Mouse (Mus musculus): ENCODE measurements around the gene Arsb. TPM values are rescaled to one million over a fixed set of nuclear protein-coding genes. Genes with fewer than 3 reads are reported as not detected.

The Arsb gene
- total RNA-seq (2021) = 1 to 10 TPM; 9.5 to 9.6 TPM

DNA sequence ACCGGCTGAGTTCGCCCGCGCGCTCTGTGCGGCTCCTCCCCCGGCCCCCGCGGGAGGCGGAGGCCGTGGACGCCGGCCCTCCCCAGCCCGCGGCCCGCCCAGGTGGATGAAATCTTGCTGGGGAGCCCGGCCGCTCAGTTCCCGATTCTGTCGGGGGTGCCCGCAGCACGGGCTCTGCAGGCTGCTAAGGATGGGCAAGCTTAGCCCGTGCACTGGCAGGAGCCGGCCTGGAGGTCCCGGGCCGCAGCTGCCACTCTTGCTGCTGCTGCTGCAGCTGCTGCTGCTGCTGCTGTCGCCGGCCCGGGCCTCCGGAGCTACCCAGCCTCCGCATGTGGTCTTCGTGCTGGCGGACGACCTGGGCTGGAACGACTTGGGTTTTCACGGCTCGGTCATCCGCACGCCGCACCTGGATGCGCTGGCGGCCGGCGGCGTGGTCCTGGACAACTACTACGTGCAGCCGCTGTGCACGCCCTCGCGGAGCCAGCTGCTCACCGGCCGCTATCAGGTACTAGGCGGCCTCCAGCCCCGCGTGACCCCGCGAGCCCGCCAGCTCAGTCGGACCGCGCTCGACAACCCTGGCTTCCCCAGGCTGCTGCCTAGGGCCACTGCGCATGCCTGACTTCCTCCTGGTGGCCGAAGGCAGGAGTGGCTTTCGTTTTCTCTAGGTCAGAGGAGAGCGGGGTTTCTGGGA, at the start of gene Arsb:
Arsb (plus strand) TSS at position 43 of the 691 bp plus-strand sequence.
- peak; percentile 92 to 93 for DNase-seq
- intact Hi-C loops (cut with DNase I) = no loop called here

DNA sequence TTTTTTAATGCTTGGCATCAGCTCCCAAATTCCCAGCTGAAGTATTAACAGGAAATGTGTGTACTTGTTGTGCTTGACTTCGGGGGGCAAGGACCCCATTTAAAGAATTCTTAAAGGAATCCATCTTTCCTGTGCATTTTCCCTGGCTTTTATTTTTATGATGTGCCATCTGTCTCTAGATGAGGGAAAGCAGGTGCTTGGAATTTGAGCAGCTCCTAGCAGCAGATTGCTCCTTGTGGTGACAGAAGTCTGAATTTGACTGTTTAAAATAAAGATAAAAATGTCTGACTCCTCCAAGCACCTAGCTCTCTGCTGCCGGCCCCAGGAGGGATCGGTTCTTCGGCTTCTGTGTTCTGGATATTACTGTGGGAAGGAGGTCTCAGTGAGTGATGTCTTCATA, 49.5 kb upstream of the Arsb start:
- intact Hi-C loops (cut with DNase I) = loop anchor here (5.0 kb wide), 2 partner anchors 220 to 420 kb away; no protein-coding TSS in a partner anchor

GRCm38 (mm10) chr13:93723455-93723854, 48.0 kb upstream of the Arsb start:
- intact Hi-C loops (cut with DNase I) = loop anchor here (5.0 kb wide), 2 partner anchors 221 to 421 kb away; no protein-coding TSS in a partner anchor

More for the DNA sequence above, 49.5 kb upstream of the Arsb start:
- no peak for DNase-seq

DNA sequence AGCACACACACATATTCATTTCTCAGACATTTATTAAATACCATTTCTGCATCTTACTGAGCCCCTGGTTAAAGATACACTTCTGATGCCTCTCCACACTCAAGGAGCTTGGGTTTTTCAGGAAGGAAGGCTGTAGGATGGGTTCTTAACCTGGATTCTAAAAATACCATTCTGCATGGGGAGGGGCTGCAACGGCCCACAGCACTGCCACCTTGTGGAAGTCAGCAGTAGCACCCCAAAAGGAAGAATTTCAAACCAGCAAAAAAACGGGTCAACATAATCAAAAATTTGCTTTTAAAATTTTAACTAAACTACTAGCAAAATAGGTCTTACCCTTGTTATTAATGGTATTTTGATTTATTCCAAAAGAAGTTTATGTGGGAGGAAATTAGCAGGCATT, 47.2 kb upstream of the Arsb start:
- peak in 1 of 2 experiments; percentile 24 for DNase-seq
- intact Hi-C loops (cut with DNase I) = loop anchor here (5.0 kb wide), 2 partner anchors 222 to 422 kb away; no protein-coding TSS in a partner anchor

More at GRCm38 (mm10) chr13:93723455-93723854, 48.0 kb upstream of the Arsb start:
- no peak for DNase-seq

- no peak for DNase-seq
- intact Hi-C loops (cut with DNase I) = no loop called here
Measured at GRCm38 (mm10) chr13:93735131-93735636, 36.2 kb upstream of the Arsb start.

GRCm38 (mm10) chr13:93744118-93744517, 27.3 kb upstream of the Arsb start:
- DNase-seq = no peak
- intact Hi-C loops (cut with DNase I) = no loop called here

DNA sequence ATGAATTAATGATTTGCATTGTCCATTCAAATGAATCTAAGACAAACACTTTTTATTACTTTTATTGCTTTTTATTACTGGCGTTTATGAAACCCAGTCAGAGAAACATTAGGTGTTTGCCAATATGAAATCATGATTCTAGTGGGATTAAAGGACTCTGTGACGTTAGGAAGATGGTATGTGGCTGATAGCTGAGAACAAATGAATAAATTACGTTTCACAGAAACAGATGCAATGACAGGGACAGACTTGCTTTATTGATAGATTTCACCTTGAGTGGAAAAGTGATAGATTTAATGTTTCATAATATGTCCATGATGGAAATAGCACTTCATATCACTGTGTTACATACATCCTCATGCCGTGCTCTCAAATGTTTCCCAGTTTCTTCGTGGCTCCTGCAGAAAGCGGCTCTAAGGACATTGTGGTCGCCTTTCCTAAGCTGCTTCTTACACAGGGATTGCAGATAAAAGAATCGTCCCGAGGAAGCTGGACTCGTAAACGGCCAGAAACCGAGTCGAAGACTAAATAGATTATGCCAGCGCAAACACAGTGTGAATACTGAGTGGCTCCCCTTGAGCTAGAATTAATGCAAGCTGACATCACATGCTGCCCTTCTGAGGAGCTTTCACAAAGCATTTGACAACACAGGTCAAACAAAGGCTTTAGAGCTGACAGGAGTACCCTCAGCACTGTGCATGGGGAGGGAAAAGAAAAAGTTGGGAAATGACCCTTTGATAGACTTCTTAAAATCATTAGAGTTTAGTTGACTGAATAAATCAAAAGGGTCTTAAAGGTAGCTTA, 18.6 kb upstream of the Arsb start:
- intact Hi-C loops (cut with DNase I) = no loop called here
- no peak for DNase-seq

DNA sequence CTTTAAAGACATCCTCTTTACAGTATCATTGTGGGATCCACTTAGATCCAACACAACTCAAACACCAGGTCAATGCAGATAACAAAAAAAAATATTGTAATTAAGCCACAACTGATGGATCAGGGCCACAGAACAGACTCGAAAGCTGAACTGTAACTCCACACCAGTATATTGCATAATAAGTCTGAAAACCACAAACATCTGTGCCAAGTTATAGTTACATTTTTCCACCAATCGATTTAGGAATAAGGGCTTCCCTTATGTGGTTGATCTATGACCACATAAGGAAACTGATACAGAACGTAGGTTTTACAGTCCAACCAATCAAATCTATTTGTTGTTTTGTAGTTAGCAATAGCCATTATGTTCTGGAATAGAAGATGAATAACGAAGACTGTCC, 16.3 kb upstream of the Arsb start:
- intact Hi-C loops (cut with DNase I) = no loop called here
- DNase-seq = no peak

DNA sequence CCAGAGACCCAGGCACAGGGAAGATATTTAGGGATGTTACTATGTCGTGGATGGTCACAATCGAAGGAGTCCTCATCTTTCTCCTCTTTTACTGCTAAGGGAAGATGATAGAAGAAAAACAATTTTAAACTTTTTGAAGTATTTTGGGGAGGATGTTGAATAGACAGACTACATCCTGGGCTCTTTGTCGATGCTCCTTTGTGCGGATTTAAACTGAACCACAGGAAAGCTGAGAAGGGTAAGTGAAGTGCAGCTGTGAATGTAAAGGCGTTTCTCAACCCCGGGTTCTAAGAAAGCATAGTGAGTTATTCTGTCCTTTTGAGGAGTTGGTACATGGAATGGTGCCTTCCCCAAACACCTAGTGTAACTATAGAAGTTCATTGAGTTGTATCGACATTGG, 14.8 kb upstream of the Arsb start:
- intact Hi-C loops (cut with DNase I) = no loop called here
- DNase-seq = no peak

- intact Hi-C loops (cut with DNase I) = no loop called here
- no peak for DNase-seq
Measured at GRCm38 (mm10) chr13:93757514-93757913, 13.9 kb upstream of the Arsb start.

- intact Hi-C loops (cut with DNase I) = no loop called here
Measured at GRCm38 (mm10) chr13:93758149-93758898, 13.1 kb upstream of the Arsb start.

GRCm38 (mm10) chr13:93761831-93762230, 9.6 kb upstream of the Arsb start:
- no peak for DNase-seq
- intact Hi-C loops (cut with DNase I) = no loop called here

More at GRCm38 (mm10) chr13:93758149-93758898, 13.1 kb upstream of the Arsb start:
- no peak for DNase-seq

DNA sequence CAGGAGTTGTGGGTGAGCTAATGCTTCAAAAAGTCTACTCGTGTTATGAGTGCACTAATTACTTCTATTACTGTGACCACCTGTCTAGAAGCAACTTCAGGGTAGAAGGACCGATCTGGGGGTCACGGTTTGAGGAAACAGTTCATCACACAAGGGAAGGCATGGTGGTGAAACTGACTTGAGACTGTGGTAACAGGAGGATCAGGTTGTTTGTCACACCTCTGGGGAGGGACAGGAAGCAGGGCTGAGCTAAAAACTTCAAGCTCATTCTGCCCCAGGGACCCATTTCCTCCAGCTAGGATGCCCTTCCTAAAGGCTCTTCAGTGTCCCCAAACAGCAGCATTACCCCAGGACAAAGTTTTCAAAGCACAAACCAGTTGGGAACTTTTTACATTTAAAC, 8.6 kb upstream of the Arsb start:
- DNase-seq = no peak
- intact Hi-C loops (cut with DNase I) = no loop called here

DNA sequence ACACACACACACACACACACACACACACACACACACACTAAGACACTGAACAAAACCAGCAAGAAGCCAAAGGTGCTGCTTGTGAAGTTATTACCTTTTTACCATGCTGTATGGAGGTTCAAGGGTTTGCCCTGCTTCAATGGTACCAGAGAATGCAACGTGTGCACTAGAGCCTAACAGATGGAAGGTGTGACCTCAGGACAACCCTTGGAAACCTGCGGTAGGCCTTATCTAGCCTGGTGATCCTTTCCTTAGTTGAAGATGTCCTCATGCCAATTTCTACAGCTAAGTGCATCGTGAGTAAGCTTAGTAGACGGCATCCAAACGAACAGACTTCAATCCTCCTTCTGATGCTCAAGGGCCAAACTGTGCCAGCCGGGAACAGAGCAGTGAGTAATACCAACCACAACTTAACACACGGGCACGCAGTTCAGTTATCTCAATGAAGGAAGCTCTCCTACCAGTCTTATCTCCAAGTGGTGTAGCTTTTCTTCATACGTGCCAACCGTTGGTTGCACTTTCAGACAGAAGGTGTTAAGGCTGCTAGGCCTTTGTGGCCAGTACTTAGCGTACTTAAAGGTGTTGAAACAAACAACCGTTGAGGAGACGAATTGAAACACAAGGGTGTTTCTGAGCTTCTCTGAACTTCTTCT, 7.0 kb upstream of the Arsb start:
- intact Hi-C loops (cut with DNase I) = no loop called here
- no peak for DNase-seq

DNA sequence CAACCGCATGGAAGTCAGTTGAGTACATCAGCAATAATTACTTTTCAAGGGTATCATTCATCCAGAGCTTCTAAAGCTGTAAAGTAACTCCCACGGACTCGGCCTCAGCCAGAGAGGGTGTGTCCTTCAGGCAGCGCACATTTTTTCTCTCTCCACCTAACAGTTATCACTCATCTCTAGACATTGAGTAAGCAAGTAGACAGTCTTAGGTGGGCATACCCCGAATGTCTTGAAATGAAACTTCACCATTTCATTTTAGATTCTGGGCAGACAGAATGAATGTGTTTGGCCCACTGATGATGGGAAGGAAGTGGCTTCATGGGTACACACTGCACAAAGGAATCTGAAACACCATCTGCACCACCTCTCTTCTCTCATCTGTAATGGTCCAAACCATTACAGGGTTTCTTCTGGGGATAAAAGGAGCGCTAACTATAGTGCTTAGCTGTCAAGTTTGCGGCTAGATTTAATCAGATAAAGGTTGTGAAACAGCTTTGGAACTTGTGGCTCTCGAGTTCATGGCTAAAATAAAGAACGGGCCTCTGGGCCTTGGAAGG, 321 bp upstream of the Arsb start:
- intact Hi-C loops (cut with DNase I) = no loop called here
- no peak for DNase-seq

DNA sequence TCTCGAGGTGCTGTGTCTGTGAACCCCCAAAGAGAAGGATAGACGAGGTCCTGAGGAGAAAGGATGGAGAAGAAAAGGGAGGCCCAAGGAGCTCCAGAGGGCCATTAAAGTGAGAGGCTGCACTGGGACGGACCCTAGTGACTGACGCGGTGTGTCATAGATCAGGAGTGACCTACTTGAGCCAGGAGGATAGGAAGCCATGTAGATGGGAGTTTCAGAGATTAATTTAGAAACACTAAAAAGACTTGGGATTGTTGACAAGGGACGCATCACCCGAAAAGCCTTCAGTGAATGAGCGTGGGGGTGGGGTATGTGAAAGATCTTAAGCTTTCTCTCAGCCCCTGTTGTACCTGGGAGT, 828 bp downstream of the Arsb start:
- DNase-seq = no peak
- intact Hi-C loops (cut with DNase I) = no loop called here

DNA sequence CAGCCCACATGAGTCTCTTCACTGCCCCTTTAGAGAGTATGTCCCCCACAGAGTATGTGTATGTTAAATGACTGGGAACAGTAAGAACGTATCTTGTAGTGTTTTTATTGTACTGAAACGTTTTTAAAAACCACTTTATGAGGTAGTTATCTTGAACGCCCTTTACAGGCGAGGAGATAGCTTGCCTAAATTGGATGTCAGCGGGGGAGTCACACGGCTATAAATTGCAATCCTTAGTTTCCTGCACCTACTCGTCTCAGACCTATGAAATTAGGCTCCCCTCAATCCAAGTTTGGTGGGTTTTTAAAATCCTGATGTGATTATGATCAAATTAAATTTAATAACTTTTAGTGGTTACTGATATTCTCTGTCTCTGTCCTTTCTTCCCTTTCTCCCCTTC, 1.4 kb downstream of the Arsb start:
- no peak for DNase-seq
- intact Hi-C loops (cut with DNase I) = no loop called here

DNA sequence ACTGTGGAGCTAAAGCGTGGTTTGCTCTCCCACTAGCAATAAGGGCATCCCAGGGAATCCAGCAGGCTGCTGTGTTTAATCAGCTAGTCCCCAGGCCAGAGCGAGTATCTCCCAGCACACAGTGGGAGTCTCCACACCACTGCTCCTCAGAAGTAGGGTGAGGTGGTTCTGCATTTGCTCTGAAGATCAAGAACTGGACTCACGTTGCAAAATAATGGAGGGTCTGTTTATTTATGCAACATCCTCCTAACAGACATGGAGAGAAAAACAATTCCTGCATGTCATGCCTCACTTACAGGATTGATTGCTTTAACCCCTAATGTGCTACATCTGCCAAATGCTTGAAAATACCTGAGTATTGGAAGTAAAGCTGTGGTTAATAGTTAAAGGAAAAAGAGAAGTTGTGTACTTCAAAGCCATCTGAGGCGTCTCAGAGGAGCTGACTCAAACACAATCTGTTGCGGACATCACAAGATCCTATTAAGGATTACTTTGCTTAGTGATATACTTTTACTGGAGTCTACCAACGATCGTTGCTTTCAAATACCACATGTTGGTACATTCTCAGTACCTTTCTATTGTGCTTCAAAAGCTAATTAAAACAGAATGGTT, 2.4 kb downstream of the Arsb start:
- intact Hi-C loops (cut with DNase I) = no loop called here
- no peak for DNase-seq

GRCm38 (mm10) chr13:93782823-93783222, 11.4 kb downstream of the Arsb start:
- intact Hi-C loops (cut with DNase I) = no loop called here
- no peak for DNase-seq

- intact Hi-C loops (cut with DNase I) = no loop called here
- no peak for DNase-seq
Measured at GRCm38 (mm10) chr13:93785329-93785728, 13.9 kb downstream of the Arsb start.
